Mouse (Mus musculus): Measurements from ENCODE around the gene Gpr33. TPM values are rescaled to one million over a fixed set of nuclear protein-coding genes. Genes with fewer than 3 reads are reported as not detected.
A peak's percentile ranks its signal among the peaks of the same experiment; 100 is the strongest.

The Gpr33 gene
- not detected for total RNA-seq (2018; cell fraction: chromatin; rRNA removed)
- not detected for total RNA-seq (2018; cell fraction: cytosol; rRNA removed)
- total RNA-seq (2018; cell fraction: nucleus; rRNA removed), result not detected
- polyA plus RNA-seq (2018), result not detected in 3 replicates

- 89% methylated on average over 3 of the region's 3 CpGs for WGBS (ENCODE audit: missing documents)
- no peak within 1 kb of the TSS for H3K4me3 ChIP-seq (ENCODE audit: inconsistent target)
- H3K36me3 ChIP-seq (ENCODE audit: inconsistent target), result no peaks in the 10 kb centered on the region
- no peaks in the 10 kb centered on the region for H3K79me2 ChIP-seq (ENCODE audit: inconsistent target)
- no peak within 1 kb of the TSS for H3K27ac ChIP-seq
Measured at GRCm38 (mm10) chr12:52027963-52028362, at the start of gene Gpr33. TSS of gene Gpr33 (minus strand) at chr12:52028063.

DNA sequence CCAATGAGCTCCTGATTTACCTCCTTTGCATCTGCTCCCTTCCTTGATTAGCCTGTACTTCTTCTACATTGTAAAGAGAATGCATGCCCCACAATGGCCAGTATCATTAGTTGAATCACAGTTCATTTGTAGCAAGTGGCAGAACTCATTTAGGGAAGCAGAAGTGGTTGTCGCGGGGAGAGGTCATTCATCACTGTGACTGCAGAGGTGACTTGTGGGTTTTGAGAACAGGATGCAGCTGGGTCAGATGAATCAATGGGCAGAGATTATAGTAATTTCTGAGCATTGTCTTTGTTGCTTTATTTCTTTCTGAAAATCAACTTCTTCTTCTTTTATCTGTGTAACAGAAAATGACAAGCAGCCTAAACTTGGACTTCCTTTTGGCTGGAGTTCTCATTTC, 21.5 kb upstream of the Gpr33 start:
- peak overlapping the region; percentile 53 for H3K27ac ChIP-seq
- H3K4me3 ChIP-seq (ENCODE audit: inconsistent target), result no peak overlapping the region
- H3K79me2 ChIP-seq (ENCODE audit: inconsistent target), result no peaks in the 10 kb centered on the region
- WGBS (ENCODE audit: missing documents), result 0% methylated on average over 2 of the region's 2 CpGs
- H3K36me3 ChIP-seq (ENCODE audit: inconsistent target), result no peaks in the 10 kb centered on the region

- Histone ChIP-seq H3K36me3 (ENCODE audit: inconsistent target) (no peaks in the 10 kb centered on the region), H3K27ac (no peak overlapping the region), H3K4me3 (ENCODE audit: inconsistent target) (no peak overlapping the region), H3K79me2 (ENCODE audit: inconsistent target) (no peaks in the 10 kb centered on the region)
- WGBS (ENCODE audit: missing documents), result 28% methylated on average over 4 of the region's 4 CpGs
Measured at GRCm38 (mm10) chr12:52046371-52046770, 18.5 kb upstream of the Gpr33 start.

- 76% methylated on average over 10 of the region's 10 CpGs for WGBS (ENCODE audit: missing documents)
- H3K27ac ChIP-seq, result no peak overlapping the region
- no peaks in the 10 kb centered on the region for H3K79me2 ChIP-seq (ENCODE audit: inconsistent target)
- H3K36me3 ChIP-seq (ENCODE audit: inconsistent target), result no peaks in the 10 kb centered on the region
- H3K4me3 ChIP-seq (ENCODE audit: inconsistent target), result no peak overlapping the region
Measured at GRCm38 (mm10) chr12:52042818-52043336, 15.0 kb upstream of the Gpr33 start.

DNA sequence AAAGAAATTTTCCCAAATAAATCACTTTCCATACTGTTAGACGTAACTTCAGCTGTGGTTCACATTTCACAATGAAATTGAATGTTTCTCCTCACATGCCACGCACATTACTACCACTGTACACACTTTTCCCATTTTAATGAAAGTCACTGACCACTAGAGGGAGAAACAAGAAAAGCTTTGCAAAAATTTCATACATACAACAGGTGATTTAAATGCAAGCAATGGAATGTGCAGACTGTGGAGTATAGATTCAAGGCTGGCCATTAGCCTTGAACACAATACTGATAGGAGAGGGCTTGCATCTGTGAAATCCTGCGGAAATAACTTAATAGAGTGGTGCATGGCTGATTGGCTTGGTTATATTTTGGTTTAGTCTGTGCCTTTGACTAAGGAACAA, 10.5 kb upstream of the Gpr33 start:
- Histone ChIP-seq H3K79me2 (ENCODE audit: inconsistent target) (no peaks in the 10 kb centered on the region), H3K27ac (no peak overlapping the region), H3K4me3 (ENCODE audit: inconsistent target) (no peak overlapping the region), H3K36me3 (ENCODE audit: inconsistent target) (no peaks in the 10 kb centered on the region)
- 32% methylated on average over 3 of the region's 3 CpGs for WGBS (ENCODE audit: missing documents)

DNA sequence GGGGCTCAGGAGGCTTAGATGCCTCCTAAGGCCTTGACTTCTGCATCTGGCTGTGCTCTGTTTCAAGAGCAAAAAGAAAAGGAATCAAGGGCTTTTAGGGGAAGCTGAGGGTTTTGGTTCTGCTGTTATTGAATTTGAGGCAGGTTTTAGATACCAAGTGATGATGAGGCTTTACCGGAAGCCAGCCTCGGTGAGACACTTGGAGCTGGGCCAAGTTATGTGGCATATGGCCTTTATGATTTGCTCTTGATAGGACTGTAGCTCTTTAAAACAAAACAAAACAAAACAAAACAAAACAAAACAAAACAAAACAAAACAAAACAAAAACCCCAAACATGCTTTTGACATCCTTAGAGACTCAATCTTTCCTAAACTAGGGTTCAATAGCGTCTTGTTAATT, 7.1 kb upstream of the Gpr33 start:
- Histone ChIP-seq H3K79me2 (ENCODE audit: inconsistent target) (no peaks in the 10 kb centered on the region), H3K4me3 (ENCODE audit: inconsistent target) (no peak overlapping the region), H3K36me3 (ENCODE audit: inconsistent target) (no peaks in the 10 kb centered on the region), H3K27ac (no peak overlapping the region)
- 91% methylated on average over 3 of the region's 3 CpGs for WGBS (ENCODE audit: missing documents)

DNA sequence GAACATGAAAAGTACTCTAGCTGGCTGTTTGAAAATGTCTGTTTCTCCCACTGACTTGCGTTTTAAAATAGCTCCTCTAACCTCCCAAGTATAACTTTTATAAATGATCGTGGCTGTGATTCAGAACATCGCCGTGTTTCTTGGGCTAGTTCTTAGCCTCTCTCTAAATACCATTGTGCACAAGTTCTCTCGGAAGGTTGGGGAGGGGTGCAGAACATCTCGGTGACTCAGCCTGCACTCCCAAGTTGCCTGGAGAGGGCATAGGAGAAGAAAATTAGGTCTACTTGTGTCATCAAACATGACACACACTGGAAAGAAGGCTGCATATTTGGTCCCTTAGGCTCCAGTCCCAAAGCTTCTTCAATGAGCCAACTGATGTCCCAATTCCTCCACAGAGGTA, 4.4 kb upstream of the Gpr33 start:
- Histone ChIP-seq H3K36me3 (ENCODE audit: inconsistent target) (no peaks in the 10 kb centered on the region), H3K27ac (no peak overlapping the region), H3K79me2 (ENCODE audit: inconsistent target) (no peaks in the 10 kb centered on the region), H3K4me3 (ENCODE audit: inconsistent target) (no peak overlapping the region)
- 86% methylated on average over 6 of the region's 6 CpGs for WGBS (ENCODE audit: missing documents)

DNA sequence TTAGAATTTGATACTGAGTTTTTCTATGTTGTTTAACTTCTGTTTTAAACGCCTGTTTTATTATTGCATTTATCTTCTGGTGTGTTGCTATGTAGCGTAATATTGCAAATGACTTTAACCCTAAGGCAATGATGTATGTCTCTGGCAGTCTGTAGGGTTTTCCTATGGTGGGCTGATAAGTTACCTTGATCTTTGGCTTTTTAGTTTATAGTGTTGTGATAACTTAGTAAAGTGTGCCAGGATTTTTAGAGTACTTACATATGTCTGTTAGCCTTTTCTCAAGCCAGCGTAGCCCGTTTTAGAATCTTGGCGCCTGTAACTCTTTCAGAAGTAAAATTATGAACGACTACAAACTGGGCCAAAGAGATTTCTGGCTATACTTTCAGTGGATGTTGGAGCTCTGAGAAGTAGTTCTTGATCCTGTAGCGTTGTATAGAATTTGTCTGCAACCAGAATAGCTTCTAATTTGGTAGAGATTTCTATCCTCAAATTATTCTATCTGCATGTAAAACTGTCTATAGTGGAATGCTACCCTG, 13.3 kb downstream of the Gpr33 start:
- H3K79me2 ChIP-seq (ENCODE audit: inconsistent target), result no peaks in the 10 kb centered on the region

GRCm38 (mm10) chr12:52014044-52014443, 13.8 kb downstream of the Gpr33 start:
- no peak overlapping the region for H3K4me3 ChIP-seq (ENCODE audit: inconsistent target)
- H3K27ac ChIP-seq, result no peak overlapping the region
- WGBS (ENCODE audit: missing documents), result 96% methylated on average over 9 of the region's 11 CpGs
- H3K36me3 ChIP-seq (ENCODE audit: inconsistent target), result no peaks in the 10 kb centered on the region
- no peaks in the 10 kb centered on the region for H3K79me2 ChIP-seq (ENCODE audit: inconsistent target)

More for the DNA sequence above, 13.3 kb downstream of the Gpr33 start:
- H3K36me3 ChIP-seq (ENCODE audit: inconsistent target), result no peaks in the 10 kb centered on the region
- WGBS (ENCODE audit: missing documents), result 88% methylated on average over 7 of the region's 7 CpGs
- H3K4me3 ChIP-seq (ENCODE audit: inconsistent target), result no peak overlapping the region
- no peak overlapping the region for H3K27ac ChIP-seq

DNA sequence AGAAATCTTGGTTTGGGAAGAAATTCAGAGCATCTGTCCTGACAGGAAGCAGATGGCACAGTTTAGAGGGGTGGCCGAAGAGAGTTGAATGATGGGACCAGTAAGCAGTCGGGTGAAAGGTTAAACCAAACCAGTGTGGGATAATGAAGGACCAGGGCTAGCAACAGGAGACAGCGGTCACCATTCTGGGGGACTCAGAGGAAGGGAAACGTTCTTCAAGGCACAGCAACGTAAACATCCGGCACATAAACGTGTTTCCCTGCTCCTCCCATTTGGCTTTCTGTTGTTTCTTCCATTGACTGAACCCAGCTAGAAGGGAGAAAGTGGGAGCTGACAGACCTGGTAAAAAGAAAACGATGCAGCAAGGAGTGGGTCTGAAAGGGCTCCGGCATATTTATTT, 14.6 kb downstream of the Gpr33 start:
- Histone ChIP-seq H3K27ac (no peak overlapping the region), H3K4me3 (ENCODE audit: inconsistent target) (no peak overlapping the region), H3K79me2 (ENCODE audit: inconsistent target) (no peaks in the 10 kb centered on the region), H3K36me3 (ENCODE audit: inconsistent target) (no peaks in the 10 kb centered on the region)
- WGBS (ENCODE audit: missing documents), result 46% methylated on average over 9 of the region's 9 CpGs

- H3K4me3 ChIP-seq (ENCODE audit: inconsistent target), result no peak overlapping the region
- H3K79me2 ChIP-seq (ENCODE audit: inconsistent target), result no peaks in the 10 kb centered on the region
- no peak overlapping the region for H3K27ac ChIP-seq
- no peaks in the 10 kb centered on the region for H3K36me3 ChIP-seq (ENCODE audit: inconsistent target)
- 94% methylated on average over 8 of the region's 8 CpGs for WGBS (ENCODE audit: missing documents)
Measured at GRCm38 (mm10) chr12:52012159-52012558, 15.7 kb downstream of the Gpr33 start.

DNA sequence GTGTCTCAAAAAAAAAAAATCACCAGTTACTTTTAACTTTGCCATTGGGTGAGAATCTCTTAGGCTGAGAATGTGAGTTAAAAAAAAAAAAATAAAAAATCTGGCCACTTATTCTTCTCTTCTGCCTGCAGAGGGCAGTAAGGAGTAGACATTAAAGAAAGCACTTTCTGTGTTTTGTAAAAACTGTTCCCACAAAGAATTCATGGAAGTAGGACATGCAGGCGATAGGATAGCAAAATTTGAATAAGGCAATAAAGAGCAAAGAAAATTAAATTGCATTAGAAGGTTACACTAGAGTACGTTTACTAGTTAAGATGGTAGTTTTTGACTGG, 17.3 kb downstream of the Gpr33 start:
- H3K4me3 ChIP-seq (ENCODE audit: inconsistent target), result no peak overlapping the region
- no peaks in the 10 kb centered on the region for H3K36me3 ChIP-seq (ENCODE audit: inconsistent target)
- WGBS (ENCODE audit: missing documents), result 59% methylated on average over 2 of the region's 2 CpGs
- no peak overlapping the region for H3K27ac ChIP-seq
- H3K79me2 ChIP-seq (ENCODE audit: inconsistent target), result no peaks in the 10 kb centered on the region

DNA sequence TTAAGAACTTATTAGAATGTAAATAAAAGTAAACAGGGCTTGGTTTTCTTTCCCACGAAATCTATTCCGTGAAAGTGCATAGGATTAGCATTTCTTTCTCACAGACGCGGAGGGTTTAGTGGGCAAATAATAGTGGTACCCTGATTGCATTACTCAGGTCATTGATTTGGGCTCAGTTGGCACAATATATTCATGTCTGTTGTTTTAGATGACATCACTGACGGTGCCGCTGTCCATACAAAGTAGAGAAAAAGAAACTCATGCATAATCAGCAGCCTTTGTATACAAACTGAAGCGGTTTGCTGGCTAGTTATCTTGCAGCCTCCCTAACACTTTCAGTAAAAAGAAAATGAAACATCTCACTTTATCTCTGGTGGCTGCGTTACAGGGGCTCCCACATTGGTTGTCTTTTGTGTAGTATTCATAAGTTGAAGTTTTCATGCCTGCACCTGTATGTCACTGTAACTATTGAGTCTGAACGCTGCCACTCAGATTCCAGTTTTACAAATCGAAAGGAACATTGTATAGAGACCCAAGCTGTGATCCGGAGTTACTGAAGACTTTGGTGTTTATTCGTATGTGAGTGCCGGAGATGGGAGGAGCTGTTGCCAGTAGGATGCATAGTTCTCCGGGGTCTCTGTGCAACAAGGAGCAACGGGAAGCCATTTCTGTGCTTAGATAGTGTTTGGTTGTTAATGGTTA, 17.8 kb downstream of the Gpr33 start:
- Histone ChIP-seq H3K79me2 (ENCODE audit: inconsistent target) (no peaks in the 10 kb centered on the region), H3K4me3 (ENCODE audit: inconsistent target) (no peak overlapping the region), H3K36me3 (ENCODE audit: inconsistent target) (no peaks in the 10 kb centered on the region), H3K27ac (no peak overlapping the region)
- 70% methylated on average over 13 of the region's 15 CpGs for WGBS (ENCODE audit: missing documents)

DNA sequence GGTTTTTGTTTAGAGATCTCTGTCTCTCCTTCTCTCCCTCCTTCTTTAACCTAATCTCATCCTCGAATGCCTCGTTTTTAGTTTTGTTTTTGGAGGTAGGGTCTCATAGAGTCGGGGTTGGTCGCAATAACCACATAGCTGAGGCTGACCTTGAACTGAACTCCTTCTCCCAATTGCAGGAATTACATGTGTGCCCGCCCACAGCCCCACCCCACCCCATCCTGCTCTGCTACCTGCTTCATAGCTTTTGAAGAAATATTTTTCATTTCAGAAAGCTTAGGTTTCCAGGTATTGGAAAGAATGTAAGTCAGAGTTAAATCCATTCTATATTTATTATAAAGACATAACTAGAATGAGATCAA, 21.2 kb downstream of the Gpr33 start:
- Histone ChIP-seq H3K79me2 (ENCODE audit: inconsistent target) (no peaks in the 10 kb centered on the region), H3K36me3 (ENCODE audit: inconsistent target) (no peaks in the 10 kb centered on the region), H3K27ac (no peak overlapping the region), H3K4me3 (ENCODE audit: inconsistent target) (peak overlapping the region; percentile 81; the same call in 1 of the 2 replicates)
- WGBS (ENCODE audit: missing documents), result 29% methylated on average over 5 of the region's 5 CpGs

GRCm38 (mm10) chr12:52005877-52006632, 21.8 kb downstream of the Gpr33 start, which contains the start of gene Dtd2:
TSS of gene Dtd2 (minus strand) at chr12:52006501.
- 2% methylated on average over 45 of the region's 46 CpGs for WGBS (ENCODE audit: missing documents)
- Histone ChIP-seq H3K27ac (0 out of 2 replicates have a peak within 1 kb of the TSS, but pooled peaks have one; percentile 22), H3K79me2 (ENCODE audit: inconsistent target) (no peaks in the 10 kb centered on the region), H3K4me3 (ENCODE audit: inconsistent target) (peak within 1 kb of the TSS; percentile 81), H3K36me3 (ENCODE audit: inconsistent target) (no peaks in the 10 kb centered on the region)
